Mouse (Mus musculus): ENCODE results near the gene Olfr126. TPM values are rescaled to one million over a fixed set of nuclear protein-coding genes. Genes with fewer than 3 reads are reported as not detected.

The Olfr126 gene
- polyA plus RNA-seq, 1 experiment: not detected

GRCm38 (mm10) chr17:37869676-37870205 lies 22.5 kb downstream of the Olfr126 start:
- TF ChIP-seq REST (IDR thresholded peaks at IDR 0.05; ENCODE audit: insufficient read depth, insufficient read length) (no peak), E2F4 (IDR thresholded peaks at IDR 0.05; ENCODE audit: insufficient read depth) (no peak), TCF12 (IDR thresholded peaks at IDR 0.05; ENCODE audit: insufficient read depth, poor library complexity, severe bottlenecking) (no peak), POLR2AphosphoS2 (IDR thresholded peaks at IDR 0.05; ENCODE audit: insufficient read length, low read depth) (no peak), TCF3 (IDR thresholded peaks at IDR 0.05; ENCODE audit: insufficient read length, low read depth) (no peak), CEBPB (IDR thresholded peaks at IDR 0.05; ENCODE audit: insufficient read depth, poor library complexity, severe bottlenecking) (no peak), MYOG (IDR thresholded peaks at IDR 0.05; ENCODE audit: control insufficient read depth in 1 of 3, insufficient read depth in 1 of 3, insufficient read length in 2 of 3, low read depth in 2 of 3) (no peak), SRF (IDR thresholded peaks at IDR 0.05; ENCODE audit: control insufficient read depth, insufficient read length, low read depth) (no peak), MAX (IDR thresholded peaks at IDR 0.05; ENCODE audit: low read depth) (no peak), POLR2A (IDR thresholded peaks at IDR 0.05; ENCODE audit: insufficient read length, low read depth) (no peak), MYOD1 (IDR thresholded peaks at IDR 0.05; ENCODE audit: control insufficient read depth in 1 of 3, insufficient read length in 2 of 3, low read depth in 2 of 3) (no peak), USF1 (IDR thresholded peaks at IDR 0.05; ENCODE audit: low read depth) (no peak)
- Histone ChIP-seq H3K4me3 (no peak overlapping the region), H3K36me3 (ENCODE audit: control insufficient read depth, insufficient read depth) (no peaks in the 10 kb centered on the region), H3K79me2 (ENCODE audit: control insufficient read depth, insufficient read depth) (no peaks in the 10 kb centered on the region), H3K27me3 (ENCODE audit: control insufficient read depth, insufficient read depth, insufficient read length) (no peaks in the 10 kb centered on the region), H3ac (ENCODE audit: control insufficient read depth, insufficient read length) (no peak overlapping the region), H3K4me2 (ENCODE audit: low read depth) (no peak overlapping the region)

DNA sequence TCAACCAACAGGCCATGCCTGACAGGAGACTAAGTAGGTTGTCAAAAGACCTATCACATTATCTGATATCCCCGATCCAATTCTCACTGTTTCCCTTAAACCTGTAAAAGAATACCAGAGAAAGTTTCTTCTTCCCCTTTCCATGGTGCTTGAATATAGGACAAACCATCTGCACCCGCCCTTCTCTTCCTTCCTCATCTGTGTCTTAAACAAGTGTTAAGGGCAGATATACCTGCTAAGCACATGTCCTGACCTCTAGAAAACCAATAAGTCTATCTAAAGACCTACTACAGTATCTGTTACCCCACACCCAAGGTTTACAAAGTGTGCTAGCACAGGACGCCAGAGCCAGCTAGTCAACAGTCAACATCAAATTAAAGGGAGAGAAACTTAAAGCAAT lies 26.5 kb downstream of the Olfr126 start:
- no peaks in the 10 kb centered on the region for H3K79me2 ChIP-seq (ENCODE audit: control insufficient read depth, insufficient read depth)
- TF ChIP-seq E2F4 (IDR thresholded peaks at IDR 0.05; ENCODE audit: insufficient read depth) (no peak), TCF12 (IDR thresholded peaks at IDR 0.05; ENCODE audit: insufficient read depth, poor library complexity, severe bottlenecking) (no peak), CEBPB (IDR thresholded peaks at IDR 0.05; ENCODE audit: insufficient read depth, poor library complexity, severe bottlenecking) (no peak), REST (IDR thresholded peaks at IDR 0.05; ENCODE audit: insufficient read depth, insufficient read length) (no peak), MYOD1 (IDR thresholded peaks at IDR 0.05; ENCODE audit: control insufficient read depth in 1 of 3, insufficient read length in 2 of 3, low read depth in 2 of 3) (no peak), POLR2A (IDR thresholded peaks at IDR 0.05; ENCODE audit: insufficient read length, low read depth) (no peak), TCF3 (IDR thresholded peaks at IDR 0.05; ENCODE audit: insufficient read length, low read depth) (no peak), USF1 (IDR thresholded peaks at IDR 0.05; ENCODE audit: low read depth) (no peak), SRF (IDR thresholded peaks at IDR 0.05; ENCODE audit: control insufficient read depth, insufficient read length, low read depth) (no peak), POLR2AphosphoS2 (IDR thresholded peaks at IDR 0.05; ENCODE audit: insufficient read length, low read depth) (no peak), MYOG (IDR thresholded peaks at IDR 0.05; ENCODE audit: control insufficient read depth in 1 of 3, insufficient read depth in 1 of 3, insufficient read length in 2 of 3, low read depth in 2 of 3) (no peak), MAX (IDR thresholded peaks at IDR 0.05; ENCODE audit: low read depth) (no peak)
- no peaks in the 10 kb centered on the region for H3K36me3 ChIP-seq (ENCODE audit: control insufficient read depth, insufficient read depth)
- no peak overlapping the region for H3K4me3 ChIP-seq
- no peak overlapping the region for H3ac ChIP-seq (ENCODE audit: control insufficient read depth, insufficient read length)
- H3K27me3 ChIP-seq (ENCODE audit: control insufficient read depth, insufficient read depth, insufficient read length): no peaks in the 10 kb centered on the region
- H3K4me2 ChIP-seq (ENCODE audit: low read depth): no peak overlapping the region

DNA sequence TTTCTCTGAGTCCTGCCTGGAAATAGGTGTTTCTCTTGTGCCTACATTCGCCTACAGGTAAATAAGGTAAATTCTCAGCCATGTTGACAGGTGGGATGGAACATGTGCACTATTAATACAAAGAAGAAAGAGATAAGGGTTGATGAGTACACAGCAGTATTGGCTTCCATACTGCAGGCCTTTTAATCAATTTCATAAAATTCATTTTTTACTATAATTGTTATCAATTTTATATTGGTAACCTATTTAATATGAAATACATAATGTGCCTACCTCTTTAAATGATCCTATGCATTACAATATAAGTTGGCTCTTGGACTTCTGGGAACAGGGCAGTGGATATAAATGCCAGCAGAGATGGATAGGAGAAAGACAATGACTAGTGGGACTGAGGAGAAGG lies 52.9 kb downstream of the Olfr126 start, which contains the start of gene Olfr127:
Gene Olfr127 (plus strand): TSS at position 301 of the 400 bp plus-strand sequence.
- no peaks in the 10 kb centered on the region for H3K36me3 ChIP-seq (ENCODE audit: control insufficient read depth, insufficient read depth)
- no peak within 1 kb of the TSS for H3ac ChIP-seq (ENCODE audit: control insufficient read depth, insufficient read length)
- TF ChIP-seq POLR2A (IDR thresholded peaks at IDR 0.05; ENCODE audit: insufficient read length, low read depth): no peak
- no peak for TF ChIP-seq MYOG (IDR thresholded peaks at IDR 0.05; ENCODE audit: control insufficient read depth in 1 of 3, insufficient read depth in 1 of 3, insufficient read length in 2 of 3, low read depth in 2 of 3)
- TF ChIP-seq MYOD1 (IDR thresholded peaks at IDR 0.05; ENCODE audit: control insufficient read depth in 1 of 3, insufficient read length in 2 of 3, low read depth in 2 of 3): no peak
- H3K4me2 ChIP-seq (ENCODE audit: low read depth): no peak within 1 kb of the TSS
- no peak within 1 kb of the TSS for H3K4me3 ChIP-seq
- no peaks in the 10 kb centered on the region for H3K79me2 ChIP-seq (ENCODE audit: control insufficient read depth, insufficient read depth)
- no peaks in the 10 kb centered on the region for H3K27me3 ChIP-seq (ENCODE audit: control insufficient read depth, insufficient read depth, insufficient read length)

Other genes starting within 250 kb of the Olfr126 start
- gene Olfr115, start 220.4 kb upstream of the Olfr126 start, polyA plus RNA-seq (2012; fragmentation: generic; extraction: Trizol): not detected
- not detected for gene Olfr116, start 220.3 kb upstream of the Olfr126 start, polyA plus RNA-seq (2012; fragmentation: generic; extraction: Trizol)
- gene Olfr117, start 183.7 kb upstream of the Olfr126 start, polyA plus RNA-seq (2012; fragmentation: generic; extraction: Trizol): not detected
- gene Olfr118, start 180.5 kb upstream of the Olfr126 start, polyA plus RNA-seq (2012; fragmentation: generic; extraction: Trizol): not detected
- gene Olfr119, start 150.9 kb upstream of the Olfr126 start, polyA plus RNA-seq (2012; fragmentation: generic; extraction: Trizol): not detected
- not detected for gene Olfr120, start 125.7 kb upstream of the Olfr126 start, polyA plus RNA-seq (2012; fragmentation: generic; extraction: Trizol)
- not detected for gene Olfr121, start 98.6 kb upstream of the Olfr126 start, polyA plus RNA-seq (2012; fragmentation: generic; extraction: Trizol)
- not detected for gene Olfr122, start 78.9 kb upstream of the Olfr126 start, polyA plus RNA-seq (2012; fragmentation: generic; extraction: Trizol)
- not detected for gene Olfr123, start 54.0 kb upstream of the Olfr126 start, polyA plus RNA-seq (2012; fragmentation: generic; extraction: Trizol)
- not detected for gene Olfr124, start 47.6 kb upstream of the Olfr126 start, polyA plus RNA-seq (2012; fragmentation: generic; extraction: Trizol)
- not detected for gene Olfr125, start 14.5 kb upstream of the Olfr126 start, polyA plus RNA-seq (2012; fragmentation: generic; extraction: Trizol)
- gene Olfr127, start 53.0 kb downstream of the Olfr126 start, polyA plus RNA-seq (2012; fragmentation: generic; extraction: Trizol): not detected
- not detected for gene Olfr128, start 73.1 kb downstream of the Olfr126 start, polyA plus RNA-seq (2012; fragmentation: generic; extraction: Trizol)
- gene Olfr761, start 105.6 kb downstream of the Olfr126 start, polyA plus RNA-seq (2012; fragmentation: generic; extraction: Trizol): not detected
- not detected for gene Olfr129, start 212.6 kb downstream of the Olfr126 start, polyA plus RNA-seq (2012; fragmentation: generic; extraction: Trizol)
- not detected for gene Olfr130, start 216.4 kb downstream of the Olfr126 start, polyA plus RNA-seq (2012; fragmentation: generic; extraction: Trizol)
- gene Olfr131, start 241.2 kb downstream of the Olfr126 start, polyA plus RNA-seq (2012; fragmentation: generic; extraction: Trizol): not detected

Data from myocyte (in vitro differentiated cells).